Mouse (Mus musculus): ENCODE data around the gene Ablim2. TPM values are rescaled to one million over a fixed set of nuclear protein-coding genes. Genes with fewer than 3 reads are reported as not detected.

Ablim2 gene
- polyA plus RNA-seq, 1 experiment from 2014 or later, result 3.8 TPM

GRCm38 (mm10) chr5:35851485-35851884 is 93.8 kb downstream of the Ablim2 start:
- Histone ChIP-seq H3K27me3 (replicated peaks) (peaks cover 19% of the 10 kb centered on the region), H3K9ac (no peak overlapping the region), H3K9me3 (replicated peaks) (no peaks in the 10 kb centered on the region), H3K36me3 (no peaks in the 10 kb centered on the region), H3K27ac (ENCODE audit: poor library complexity, severe bottlenecking) (no peak overlapping the region), H3K4me3 (no peak overlapping the region), H3K4me2 (no peak overlapping the region), H3K4me1 (replicated peaks) (peaks cover 9% of the 10 kb centered on the region)
- 59% methylated on average over 5 of the region's 5 CpGs for WGBS
- ATAC-seq (ENCODE audit: insufficient number of reproducible peaks, low FRiP score), result no peak

- no peaks in the 10 kb centered on the region for H3K36me3 ChIP-seq
Observed at GRCm38 (mm10) chr5:35853463-35853862, 95.8 kb downstream of the Ablim2 start.

GRCm38 (mm10) chr5:35856245-35856644 is 98.6 kb downstream of the Ablim2 start:
- WGBS, result 57% methylated on average over 3 of the region's 3 CpGs
- H3K4me2 ChIP-seq, result no peak overlapping the region
- no peak for ATAC-seq (ENCODE audit: insufficient number of reproducible peaks, low FRiP score)
- H3K9ac ChIP-seq, result no peak overlapping the region
- H3K4me3 ChIP-seq, result no peak overlapping the region
- peaks cover 8% of the 10 kb centered on the region for H3K4me1 ChIP-seq (replicated peaks)
- H3K9me3 ChIP-seq (replicated peaks), result no peaks in the 10 kb centered on the region
- H3K27me3 ChIP-seq (replicated peaks), result peaks cover 24% of the 10 kb centered on the region
- no peak overlapping the region for H3K27ac ChIP-seq (ENCODE audit: poor library complexity, severe bottlenecking)
- H3K36me3 ChIP-seq, result no peaks in the 10 kb centered on the region

More at GRCm38 (mm10) chr5:35853463-35853862, 95.8 kb downstream of the Ablim2 start:
- 89% methylated on average over 4 of the region's 4 CpGs for WGBS
- Histone ChIP-seq H3K4me3 (no peak overlapping the region), H3K27me3 (replicated peaks) (peaks cover 10% of the 10 kb centered on the region), H3K4me1 (replicated peaks) (peaks cover 11% of the 10 kb centered on the region), H3K27ac (ENCODE audit: poor library complexity, severe bottlenecking) (no peak overlapping the region), H3K4me2 (no peak overlapping the region), H3K9ac (no peak overlapping the region), H3K9me3 (replicated peaks) (no peaks in the 10 kb centered on the region)
- ATAC-seq (ENCODE audit: insufficient number of reproducible peaks, low FRiP score), result no peak

GRCm38 (mm10) chr5:35858069-35858468 is 100.4 kb downstream of the Ablim2 start:
- Histone ChIP-seq H3K27ac (ENCODE audit: poor library complexity, severe bottlenecking) (no peak overlapping the region), H3K4me3 (no peak overlapping the region), H3K27me3 (replicated peaks) (peaks cover 35% of the 10 kb centered on the region), H3K9ac (no peak overlapping the region), H3K9me3 (replicated peaks) (no peaks in the 10 kb centered on the region), H3K4me1 (replicated peaks) (0 out of 2 replicates have a peak, but pooled peaks cover 2% of the 10 kb centered on the region), H3K4me2 (no peak overlapping the region), H3K36me3 (no peaks in the 10 kb centered on the region)
- ATAC-seq (ENCODE audit: insufficient number of reproducible peaks, low FRiP score), result no peak
- 14% methylated on average over 6 of the region's 6 CpGs for WGBS

GRCm38 (mm10) chr5:35861456-35861855 is 103.8 kb downstream of the Ablim2 start:
- no peaks in the 10 kb centered on the region for H3K9me3 ChIP-seq (replicated peaks)
- H3K27ac ChIP-seq (ENCODE audit: poor library complexity, severe bottlenecking), result no peak overlapping the region
- 75% methylated on average over 2 of the region's 2 CpGs for WGBS
- H3K9ac ChIP-seq, result no peak overlapping the region
- H3K36me3 ChIP-seq, result no peaks in the 10 kb centered on the region
- H3K4me3 ChIP-seq, result no peak overlapping the region
- 0 out of 2 replicates have a peak, but pooled peaks cover 2% of the 10 kb centered on the region for H3K4me1 ChIP-seq (replicated peaks)
- H3K4me2 ChIP-seq, result no peak overlapping the region
- no peak for ATAC-seq (ENCODE audit: insufficient number of reproducible peaks, low FRiP score)
- peaks cover 35% of the 10 kb centered on the region for H3K27me3 ChIP-seq (replicated peaks)

GRCm38 (mm10) chr5:35869973-35870372 is 112.3 kb downstream of the Ablim2 start:
- Histone ChIP-seq H3K4me2 (no peak overlapping the region), H3K9me3 (replicated peaks) (no peaks in the 10 kb centered on the region), H3K9ac (no peak overlapping the region), H3K4me1 (replicated peaks) (peaks cover 14% of the 10 kb centered on the region), H3K36me3 (no peaks in the 10 kb centered on the region), H3K4me3 (no peak overlapping the region), H3K27me3 (replicated peaks) (0 out of 2 replicates have a peak, but pooled peaks cover 8% of the 10 kb centered on the region), H3K27ac (ENCODE audit: poor library complexity, severe bottlenecking) (no peak overlapping the region)
- ATAC-seq (ENCODE audit: insufficient number of reproducible peaks, low FRiP score), result no peak
- 59% methylated on average over 4 of the region's 4 CpGs for WGBS

- WGBS, result 51% methylated on average over 8 of the region's 8 CpGs
- Histone ChIP-seq H3K4me3 (no peak overlapping the region), H3K9me3 (replicated peaks) (no peaks in the 10 kb centered on the region), H3K4me1 (replicated peaks) (peaks cover 17% of the 10 kb centered on the region), H3K4me2 (no peak overlapping the region), H3K9ac (no peak overlapping the region), H3K36me3 (no peaks in the 10 kb centered on the region), H3K27me3 (replicated peaks) (0 out of 2 replicates have a peak, but pooled peaks cover 8% of the 10 kb centered on the region), H3K27ac (ENCODE audit: poor library complexity, severe bottlenecking) (no peak overlapping the region)
- ATAC-seq (ENCODE audit: insufficient number of reproducible peaks, low FRiP score), result no peak; the same call in 1 of the 2 replicates
Observed at GRCm38 (mm10) chr5:35870408-35871012, 112.8 kb downstream of the Ablim2 start.

GRCm38 (mm10) chr5:35873382-35873781 is 115.7 kb downstream of the Ablim2 start:
- no peak overlapping the region for H3K4me3 ChIP-seq
- no peaks in the 10 kb centered on the region for H3K9me3 ChIP-seq (replicated peaks)
- H3K27me3 ChIP-seq (replicated peaks), result 0 out of 2 replicates have a peak, but pooled peaks cover 4% of the 10 kb centered on the region
- ATAC-seq (ENCODE audit: insufficient number of reproducible peaks, low FRiP score), result no peak
- H3K9ac ChIP-seq, result no peak overlapping the region
- no peaks in the 10 kb centered on the region for H3K36me3 ChIP-seq
- 22% methylated on average over 4 of the region's 4 CpGs for WGBS
- no peak overlapping the region for H3K27ac ChIP-seq (ENCODE audit: poor library complexity, severe bottlenecking)
- H3K4me2 ChIP-seq, result no peak overlapping the region
- H3K4me1 ChIP-seq (replicated peaks), result peaks cover 24% of the 10 kb centered on the region

GRCm38 (mm10) chr5:35876236-35876635 is 118.6 kb downstream of the Ablim2 start:
- Histone ChIP-seq H3K4me3 (no peak overlapping the region), H3K9me3 (replicated peaks) (no peaks in the 10 kb centered on the region), H3K27ac (ENCODE audit: poor library complexity, severe bottlenecking) (no peak overlapping the region), H3K36me3 (no peaks in the 10 kb centered on the region), H3K9ac (no peak overlapping the region), H3K27me3 (replicated peaks) (0 out of 2 replicates have a peak, but pooled peaks cover 4% of the 10 kb centered on the region), H3K4me1 (replicated peaks) (peaks cover 30% of the 10 kb centered on the region), H3K4me2 (no peak overlapping the region)
- 83% methylated on average over 5 of the region's 5 CpGs for WGBS
- ATAC-seq (ENCODE audit: insufficient number of reproducible peaks, low FRiP score), result no peak

- H3K4me1 ChIP-seq (replicated peaks), result peaks cover 22% of the 10 kb centered on the region
- no peak overlapping the region for H3K27ac ChIP-seq (ENCODE audit: poor library complexity, severe bottlenecking)
- no peaks in the 10 kb centered on the region for H3K9me3 ChIP-seq (replicated peaks)
- H3K4me2 ChIP-seq, result no peak overlapping the region
- H3K4me3 ChIP-seq, result no peak overlapping the region
- no peak overlapping the region for H3K9ac ChIP-seq
- no peak for ATAC-seq (ENCODE audit: insufficient number of reproducible peaks, low FRiP score)
- H3K36me3 ChIP-seq, result no peaks in the 10 kb centered on the region
- H3K27me3 ChIP-seq (replicated peaks), result 0 out of 2 replicates have a peak, but pooled peaks cover 4% of the 10 kb centered on the region
- WGBS, result 75% methylated on average over 8 of the region's 8 CpGs
Observed at GRCm38 (mm10) chr5:35879199-35879598, 121.5 kb downstream of the Ablim2 start.

GRCm38 (mm10) chr5:35882391-35882790 is 124.7 kb downstream of the Ablim2 start:
- no peak for ATAC-seq (ENCODE audit: insufficient number of reproducible peaks, low FRiP score)
- H3K4me3 ChIP-seq, result no peak overlapping the region
- peaks cover 18% of the 10 kb centered on the region for H3K4me1 ChIP-seq (replicated peaks)
- no peak overlapping the region for H3K9ac ChIP-seq
- H3K9me3 ChIP-seq (replicated peaks), result no peaks in the 10 kb centered on the region
- no peaks in the 10 kb centered on the region for H3K27me3 ChIP-seq (replicated peaks)
- no peak overlapping the region for H3K4me2 ChIP-seq
- 56% methylated on average over 9 of the region's 9 CpGs for WGBS
- H3K27ac ChIP-seq (ENCODE audit: poor library complexity, severe bottlenecking), result no peak overlapping the region
- H3K36me3 ChIP-seq, result no peaks in the 10 kb centered on the region

GRCm38 (mm10) chr5:35884262-35884661 is 126.6 kb downstream of the Ablim2 start:
- Histone ChIP-seq H3K4me3 (no peak overlapping the region), H3K9ac (no peak overlapping the region), H3K27ac (ENCODE audit: poor library complexity, severe bottlenecking) (no peak overlapping the region), H3K27me3 (replicated peaks) (no peaks in the 10 kb centered on the region), H3K36me3 (no peaks in the 10 kb centered on the region), H3K9me3 (replicated peaks) (no peaks in the 10 kb centered on the region), H3K4me1 (replicated peaks) (peaks cover 6% of the 10 kb centered on the region), H3K4me2 (no peak overlapping the region)
- WGBS, result 37% methylated on average over 11 of the region's 11 CpGs
- ATAC-seq (ENCODE audit: insufficient number of reproducible peaks, low FRiP score), result peak; percentile 34; the same call in 1 of the 2 replicates

Data from heart, embryonic 12.5 days (tissue).